Mouse (Mus musculus): ENCODE measurements around the gene Gm47429.
"Not testable (repeated sequence)": the region's sequence is repeated elsewhere in the genome, so short reads cannot be mapped to it uniquely, and the experiment has no call there.

Gene Gm47429

DNA sequence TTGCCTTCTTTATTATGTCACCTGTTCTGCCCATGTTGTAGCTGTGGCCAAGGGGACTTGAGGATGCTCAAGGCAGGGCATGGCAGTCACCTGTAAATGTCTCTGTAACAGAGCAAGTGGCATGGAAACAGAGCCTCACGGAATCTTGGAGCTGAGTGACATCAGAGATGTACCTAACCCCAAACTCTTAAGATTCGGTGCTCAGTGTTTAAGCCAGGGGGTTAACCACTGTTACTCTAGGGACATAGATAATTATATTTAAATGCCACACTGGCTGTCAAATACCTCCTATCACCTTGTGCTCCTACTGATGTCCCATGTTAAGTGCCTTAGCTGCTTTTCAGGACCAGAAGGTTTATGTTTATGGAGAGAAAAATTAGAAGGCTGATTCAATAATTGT lies at the start of gene Gm47429:
Gene Gm47429 (minus strand): TSS at position 101 of the 400 bp plus-strand sequence.
- DNase-seq = no peak

- not testable (repeated sequence) for DNase-seq
These were observed 44.8 kb upstream of the Gm47429 start for GRCm38 (mm10) chr13:50488510-50488909.

GRCm38 (mm10) chr13:50467007-50467406 lies 23.3 kb upstream of the Gm47429 start, which contains the start of gene Nutm2:
Gene Nutm2, plus strand, starts transcription at chr13:50467307.
- DNase-seq = no peak

DNA sequence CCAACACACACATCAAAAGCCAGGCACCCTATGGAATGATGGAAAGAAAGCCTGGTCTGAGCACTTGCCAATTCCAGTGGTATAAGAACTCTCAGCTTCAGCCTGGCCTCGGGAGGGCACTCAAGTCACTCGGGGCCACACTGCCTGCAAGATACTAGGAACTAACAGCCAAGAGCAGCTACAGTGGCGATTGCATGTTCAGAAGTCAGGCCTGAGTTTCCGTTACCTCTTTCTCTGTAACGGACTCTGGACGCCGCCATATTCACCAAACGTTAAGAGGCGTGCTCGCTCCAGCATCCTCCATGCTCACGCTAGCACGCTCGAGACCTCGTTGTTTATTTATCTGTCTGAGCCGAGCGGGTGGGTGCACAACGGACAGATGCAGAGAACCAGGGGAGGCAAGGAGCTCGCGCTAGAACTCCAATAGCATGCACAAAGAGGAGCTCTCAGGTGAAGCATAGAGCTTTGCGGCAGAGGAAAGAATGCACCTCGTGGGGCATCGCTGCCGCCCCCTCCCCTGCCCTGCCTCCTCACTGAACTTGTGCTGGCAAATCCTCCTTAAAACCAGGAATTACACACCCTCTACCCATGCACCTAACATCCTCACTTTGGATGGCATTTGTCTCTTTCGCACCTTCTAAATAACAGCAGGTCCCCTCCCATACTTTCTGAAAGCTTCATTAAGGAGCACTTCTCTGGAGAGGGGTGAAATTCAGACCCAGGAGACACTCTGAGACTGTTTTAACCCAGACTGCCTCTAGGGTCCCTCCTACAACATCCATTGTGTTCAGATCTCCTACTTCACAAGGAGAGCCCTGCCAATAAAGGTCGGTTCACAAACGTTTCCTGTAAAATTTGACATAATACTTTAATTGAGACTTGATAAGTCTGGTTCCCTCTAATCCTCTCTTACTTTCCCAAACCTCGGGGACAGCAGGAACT lies 21.2 kb upstream of the Gm47429 start:
- DNase-seq = no peak

DNA sequence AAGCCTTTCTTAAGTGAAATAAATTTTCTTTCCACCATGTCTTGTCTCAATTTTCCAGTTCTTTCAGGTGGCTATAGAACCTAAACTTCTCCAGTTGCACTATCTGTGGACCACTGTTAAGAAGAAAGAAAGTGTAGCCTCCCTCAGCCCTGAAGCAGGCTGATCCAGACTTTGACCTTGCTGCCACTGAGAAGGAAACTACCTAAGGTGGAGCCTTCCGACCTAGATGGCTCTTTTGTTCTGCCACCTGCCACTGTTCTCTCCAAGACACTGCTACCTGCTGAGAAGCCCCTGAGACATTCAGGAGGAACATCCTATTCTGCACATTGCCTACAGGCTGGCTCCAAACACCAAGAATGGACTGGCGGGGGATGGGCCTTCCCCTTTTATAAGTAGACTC lies 16.7 kb upstream of the Gm47429 start:
- DNase-seq = not testable (repeated sequence)

DNA sequence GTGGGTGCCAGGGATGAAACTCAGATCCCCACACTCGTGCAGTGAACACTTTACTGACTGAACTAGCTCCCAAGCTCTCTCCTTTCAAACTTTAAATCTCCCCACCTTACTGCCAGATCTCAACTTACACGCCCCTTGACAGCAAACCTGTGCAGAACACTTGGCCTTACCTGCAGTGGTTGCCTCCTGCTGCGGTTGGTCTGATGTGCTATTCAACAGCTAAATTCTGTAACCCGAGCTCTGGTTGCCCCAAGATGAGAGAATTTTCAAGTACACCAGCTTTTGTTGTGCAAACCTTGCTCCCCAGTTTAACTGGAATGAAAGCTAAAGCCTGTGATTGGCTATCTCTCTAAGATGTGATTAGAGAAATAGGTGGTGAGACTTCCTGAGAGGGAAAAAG lies 9.7 kb upstream of the Gm47429 start:
- DNase-seq = no peak

GRCm38 (mm10) chr13:50452266-50452665 lies 8.6 kb upstream of the Gm47429 start:
- not testable (repeated sequence) for DNase-seq

DNA sequence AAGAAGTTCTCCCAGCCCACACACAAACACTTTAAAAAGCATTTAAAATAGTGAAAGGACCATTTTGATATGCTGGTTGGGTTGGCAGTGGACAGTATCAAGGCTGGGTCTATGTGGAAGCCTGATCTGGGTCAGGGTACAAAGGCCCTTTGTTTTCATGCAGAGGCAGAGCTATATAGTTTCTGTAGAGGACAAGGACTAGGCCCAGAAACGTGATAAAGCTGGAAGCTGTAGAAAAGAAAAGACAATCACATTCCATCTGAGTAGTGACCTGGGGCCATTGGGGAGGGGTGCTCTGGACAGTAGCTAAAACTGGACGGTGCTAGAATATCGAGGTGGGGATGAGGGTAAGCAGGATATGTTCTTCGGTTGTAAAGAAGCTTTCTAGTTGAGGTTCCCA lies 1.5 kb upstream of the Gm47429 start:
- DNase-seq = no peak

- DNase-seq = no peak
These were observed 17.0 kb downstream of the Gm47429 start for GRCm38 (mm10) chr13:50426686-50427085.

- DNase-seq = no peak
These were observed 19.2 kb downstream of the Gm47429 start for GRCm38 (mm10) chr13:50424517-50424916.

- no peak for DNase-seq
These were observed 20.0 kb downstream of the Gm47429 start for GRCm38 (mm10) chr13:50423625-50424209.

- no peak for DNase-seq
These were observed 25.3 kb downstream of the Gm47429 start for GRCm38 (mm10) chr13:50418421-50418820.

- peak; percentile 69 for DNase-seq
These were observed 26.1 kb downstream of the Gm47429 start, which contains the start of gene Fbxw17 for GRCm38 (mm10) chr13:50417389-50418183. Gene Fbxw17, plus strand, starts transcription at chr13:50417864.
